Mouse (Mus musculus) natural killer cell, adult 2 months (primary cell): ENCODE results near the gene Slc36a2.
"Not testable (repeated sequence)": the region's sequence is repeated elsewhere in the genome, so short reads cannot be mapped to it uniquely, and the experiment has no call there.

Experiments
- DNase-seq, 2 experiments: peaks; one replicate each; pipeline ENCODE4 v3.0.0; 2022; ENCODE audit warnings: low spot score in 2 of 2

Gene Slc36a2

DNA sequence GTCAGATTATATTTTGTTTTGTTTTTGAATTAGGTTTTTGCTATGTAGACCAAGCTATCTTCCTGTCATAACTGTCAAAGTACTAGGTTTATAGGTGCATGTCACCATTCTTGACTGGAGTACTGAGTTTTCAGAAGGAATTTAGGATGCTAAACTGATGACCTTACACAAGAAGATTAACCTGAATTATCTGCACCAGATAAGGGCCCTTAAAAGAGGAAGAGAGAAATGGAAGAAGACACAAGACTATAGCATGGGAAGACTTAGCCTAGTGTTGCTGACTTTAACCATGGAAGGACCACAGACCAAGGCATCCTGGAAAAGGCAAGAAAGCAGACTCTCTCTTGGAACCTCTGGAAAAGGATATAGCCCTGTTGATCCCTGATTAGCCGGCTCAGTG lies 51.7 kb downstream of the Slc36a2 start:
- no peak for DNase-seq

GRCm38 (mm10) chr11:55131946-55132345 lies 52.9 kb downstream of the Slc36a2 start:
- DNase-seq: no peak

DNA sequence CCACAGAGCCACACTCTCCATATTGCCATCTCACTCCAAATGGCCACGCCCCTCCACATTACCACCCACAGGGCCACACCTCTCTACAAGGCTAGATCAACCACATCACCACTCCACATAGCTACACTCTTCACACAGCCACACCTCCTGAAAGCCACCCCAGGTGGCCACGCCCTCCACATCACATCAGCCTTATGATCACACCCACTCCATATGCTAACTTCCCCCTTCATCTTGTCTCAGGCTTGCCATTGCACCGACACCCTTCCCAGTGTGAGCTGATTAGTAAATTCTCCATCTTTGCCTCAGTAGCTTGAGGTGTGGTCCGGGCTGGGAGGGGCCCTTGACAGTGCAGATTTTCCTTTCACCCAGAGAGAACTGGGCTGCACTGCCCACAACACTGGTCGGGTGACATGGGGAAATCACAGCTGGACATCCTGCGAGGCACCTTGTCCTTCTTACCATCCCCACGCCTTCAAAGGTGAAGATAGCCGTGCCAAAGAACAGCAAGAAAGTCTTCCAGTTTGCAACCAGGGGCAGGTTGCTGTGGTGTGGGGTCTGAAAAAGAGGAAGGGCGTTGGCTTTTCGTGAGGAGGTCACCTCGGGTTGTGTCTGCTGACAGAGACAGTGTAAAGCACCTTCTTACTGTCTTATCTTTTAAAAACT lies 53.7 kb downstream of the Slc36a2 start:
- peak; percentile 79 to 87 for DNase-seq

DNA sequence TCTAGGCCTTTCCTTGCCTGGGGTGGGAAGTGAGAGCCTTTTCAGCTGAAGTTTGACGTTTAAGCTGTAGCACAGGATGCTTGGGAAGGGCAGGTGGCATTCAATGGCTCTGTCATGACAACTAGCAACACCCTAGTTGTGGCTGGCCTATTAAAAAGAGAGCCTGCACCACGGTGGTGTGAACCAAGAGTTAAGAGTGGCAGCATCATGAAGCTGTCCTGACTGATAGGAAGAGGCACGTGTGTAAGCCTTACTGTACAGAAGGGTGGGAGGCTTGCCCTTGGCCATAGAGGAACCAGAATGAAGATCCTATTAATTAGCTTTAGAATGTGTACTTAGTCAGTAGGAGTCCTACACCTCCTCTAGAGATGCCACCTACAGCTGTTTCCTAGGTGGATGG lies 56.5 kb downstream of the Slc36a2 start:
- no peak for DNase-seq

GRCm38 (mm10) chr11:55127937-55128336 lies 56.9 kb downstream of the Slc36a2 start:
- no peak for DNase-seq

DNA sequence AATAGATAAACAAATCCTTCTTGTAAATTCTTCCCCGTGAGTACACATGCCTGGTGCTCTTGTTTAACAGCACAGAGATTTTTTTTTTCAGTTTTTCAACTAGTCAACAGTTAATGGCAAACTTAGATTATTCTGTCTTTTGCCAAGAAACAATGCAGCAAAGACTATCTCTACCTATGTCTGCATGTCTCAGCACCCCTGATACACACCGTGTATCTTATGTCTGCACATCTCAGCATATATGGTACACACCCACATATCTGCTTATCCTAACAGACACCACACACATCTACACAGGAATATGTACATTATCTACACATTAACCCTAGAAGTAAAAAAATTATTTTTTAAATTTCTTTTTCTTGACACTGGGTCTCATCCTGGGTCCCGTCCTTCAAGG lies 58.2 kb downstream of the Slc36a2 start:
- no peak for DNase-seq

GRCm38 (mm10) chr11:55121430-55121829 lies 63.4 kb downstream of the Slc36a2 start:
- no peak for DNase-seq

- peak in 1 of 2 experiments; percentile 41 for DNase-seq
Measured at GRCm38 (mm10) chr11:55120821-55121271, 64.0 kb downstream of the Slc36a2 start.

GRCm38 (mm10) chr11:55120279-55120678 lies 64.6 kb downstream of the Slc36a2 start:
- no peak for DNase-seq

DNA sequence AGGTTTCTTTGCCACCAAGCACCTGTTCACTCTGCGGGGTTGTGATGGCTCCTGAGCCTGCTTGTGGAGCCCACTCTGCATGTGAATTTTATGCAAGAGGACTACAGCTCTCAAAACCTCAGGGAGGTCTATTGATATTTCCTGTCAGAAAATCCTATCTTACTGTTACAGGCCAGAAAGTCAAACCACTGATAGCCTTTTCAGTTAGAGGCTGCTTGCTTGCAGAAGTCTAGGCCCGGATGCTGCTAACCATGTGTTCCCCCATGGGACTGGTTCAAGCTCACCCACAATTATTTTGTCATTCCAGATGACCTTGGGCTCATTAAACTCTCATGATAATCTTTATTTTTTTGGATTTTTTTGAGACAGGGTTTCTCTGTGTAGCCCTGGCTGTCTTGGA lies 67.8 kb downstream of the Slc36a2 start:
- no peak for DNase-seq

- DNase-seq: no peak
Measured at GRCm38 (mm10) chr11:55116004-55116403, 68.9 kb downstream of the Slc36a2 start.

GRCm38 (mm10) chr11:55114291-55114690 lies 70.6 kb downstream of the Slc36a2 start:
- no peak for DNase-seq

DNA sequence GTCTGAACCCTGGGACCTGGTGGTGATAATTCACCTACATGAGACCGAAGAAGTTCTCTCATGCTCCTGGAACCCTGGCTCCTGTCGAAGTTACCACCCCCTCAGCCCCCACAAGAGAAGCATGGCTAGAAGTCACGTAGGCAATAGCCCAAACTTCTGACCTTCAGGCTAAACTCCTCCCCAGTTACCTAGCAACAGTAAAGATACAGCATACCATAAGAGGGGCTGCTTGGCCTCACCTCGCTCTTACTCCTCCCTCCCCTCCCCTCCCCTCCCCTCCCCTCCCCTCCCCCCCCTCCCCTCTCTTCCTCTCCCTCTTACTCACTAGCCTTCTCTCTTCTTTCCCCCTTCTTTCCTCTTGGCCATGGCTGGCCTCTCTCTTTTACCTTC lies 71.0 kb downstream of the Slc36a2 start:
- not testable (repeated sequence) for DNase-seq

GRCm38 (mm10) chr11:55113209-55113860 lies 71.5 kb downstream of the Slc36a2 start:
- DNase-seq: peak in 1 of 2 experiments; percentile 63

DNA sequence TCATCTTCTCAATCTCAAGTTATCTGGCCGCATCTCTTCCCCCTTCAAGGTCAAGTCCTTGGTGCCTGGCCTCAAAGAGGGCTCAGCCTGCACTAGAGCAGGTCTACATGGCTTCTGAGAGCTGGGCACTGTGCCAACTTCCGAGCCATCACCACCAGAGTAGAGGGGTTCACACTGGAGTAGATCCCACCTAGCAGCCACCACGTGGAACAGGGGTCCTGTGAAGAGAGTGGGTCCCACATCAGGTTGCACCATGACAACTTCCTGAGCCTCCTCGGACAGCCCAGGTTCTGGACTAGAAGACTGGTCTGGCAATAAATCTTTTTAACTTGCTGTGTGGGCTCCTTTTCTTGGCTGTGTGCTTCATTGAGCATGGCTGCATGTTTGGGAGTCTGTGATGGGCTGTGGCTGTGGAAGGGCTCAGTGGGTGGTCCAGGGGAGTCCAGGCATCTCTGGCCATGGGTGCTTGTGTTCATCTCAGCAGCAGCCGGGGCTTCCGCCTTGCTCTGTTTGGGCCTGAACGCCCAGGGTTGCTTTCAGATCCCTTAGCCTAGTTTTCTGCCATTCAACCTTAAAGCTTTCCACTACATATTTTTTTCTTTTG lies 74.2 kb downstream of the Slc36a2 start:
- no peak for DNase-seq

- no peak for DNase-seq
Measured at GRCm38 (mm10) chr11:55109521-55110300, 75.2 kb downstream of the Slc36a2 start.
